Mouse (Mus musculus): Measurements from ENCODE around the gene Tppp. TPM values are rescaled to one million over a fixed set of nuclear protein-coding genes. Genes with fewer than 3 reads are reported as not detected.
"Not testable (repeated sequence)": the region's sequence is repeated elsewhere in the genome, so short reads cannot be mapped to it uniquely, and the experiment has no call there.

The Tppp gene
- 100 to 1,000 TPM; 230 to 250 TPM for total RNA-seq (2021)
- long read RNA-seq, experiment 1, full-length matches to known transcripts, result 151 of 282 reads
- long read RNA-seq, experiment 1, partial matches to known transcripts, result 12 of 282 reads
- long read RNA-seq, experiment 1, other reads (novel, unspliced or antisense), result 119 of 282 reads
- long read RNA-seq, experiment 2, full-length matches to known transcripts, result 125 of 217 reads
- long read RNA-seq, experiment 2, partial matches to known transcripts, result 14 of 217 reads
- long read RNA-seq, experiment 2, other reads (novel, unspliced or antisense), result 78 of 217 reads

- intact Hi-C loops (cut with DNase I), result no loop called here
- peak; percentile 94 to 95 for DNase-seq (ENCODE audit: low spot score in 2 of 2)
Observed at GRCm38 (mm10) chr13:74008948-74009718, at the start of gene Tppp. Gene Tppp (plus strand): TSS chr13:74009407.

GRCm38 (mm10) chr13:73960117-73960652, 49.0 kb upstream of the Tppp start:
- intact Hi-C loops (cut with DNase I), result no loop called here
- DNase-seq (ENCODE audit: low spot score in 2 of 2), result peak in 1 of 2 experiments; percentile 37

- peak in 1 of 2 experiments; percentile 30 for DNase-seq (ENCODE audit: low spot score in 2 of 2)
- intact Hi-C loops (cut with DNase I), result no loop called here
Observed at GRCm38 (mm10) chr13:73961177-73961576, 48.0 kb upstream of the Tppp start.

- intact Hi-C loops (cut with DNase I), result no loop called here
- DNase-seq (ENCODE audit: low spot score in 2 of 2), result no peak
Observed at GRCm38 (mm10) chr13:73963551-73963950, 45.7 kb upstream of the Tppp start, which contains the start of gene Zdhhc11. Gene Zdhhc11 (plus strand): TSS chr13:73963851.

- intact Hi-C loops (cut with DNase I), result loop anchor here (2.0 to 10.0 kb wide), 3 partner anchors 56 to 332 kb away; no protein-coding TSS in a partner anchor
- peak; percentile 73 to 77 for DNase-seq (ENCODE audit: low spot score in 2 of 2)
Observed at GRCm38 (mm10) chr13:73970545-73971448, 38.4 kb upstream of the Tppp start.

- no peak for DNase-seq (ENCODE audit: low spot score in 2 of 2)
- intact Hi-C loops (cut with DNase I), result loop anchor here (5.0 to 10.0 kb wide), 2 partner anchors 190 to 328 kb away; no protein-coding TSS in a partner anchor
Observed at GRCm38 (mm10) chr13:73974523-73974922, 34.7 kb upstream of the Tppp start.

GRCm38 (mm10) chr13:73976935-73977334, 32.3 kb upstream of the Tppp start:
- DNase-seq (ENCODE audit: low spot score in 2 of 2), result no peak
- intact Hi-C loops (cut with DNase I), result loop anchor here (10.0 kb wide), 1 partner anchor 188 kb away; no protein-coding TSS in a partner anchor

- DNase-seq (ENCODE audit: low spot score in 2 of 2), result no peak
- intact Hi-C loops (cut with DNase I), result no loop called here
Observed at GRCm38 (mm10) chr13:73990325-73990724, 18.9 kb upstream of the Tppp start.

- DNase-seq (ENCODE audit: low spot score in 2 of 2), result no peak
- intact Hi-C loops (cut with DNase I), result no loop called here
Observed at GRCm38 (mm10) chr13:73990761-73991160, 18.4 kb upstream of the Tppp start.

GRCm38 (mm10) chr13:73991267-73991666, 17.9 kb upstream of the Tppp start:
- DNase-seq (ENCODE audit: low spot score in 2 of 2), result no peak
- intact Hi-C loops (cut with DNase I), result no loop called here

- intact Hi-C loops (cut with DNase I), result no loop called here
- no peak for DNase-seq (ENCODE audit: low spot score in 2 of 2)
Observed at GRCm38 (mm10) chr13:73996456-73996855, 12.8 kb upstream of the Tppp start.

- no peak for DNase-seq (ENCODE audit: low spot score in 2 of 2)
- intact Hi-C loops (cut with DNase I), result no loop called here
Observed at GRCm38 (mm10) chr13:74000519-74000918, 8.7 kb upstream of the Tppp start.

GRCm38 (mm10) chr13:74000961-74001360, 8.2 kb upstream of the Tppp start:
- DNase-seq (ENCODE audit: low spot score in 2 of 2), result no peak
- intact Hi-C loops (cut with DNase I), result no loop called here

- DNase-seq (ENCODE audit: low spot score in 2 of 2), result no peak
- intact Hi-C loops (cut with DNase I), result no loop called here
Observed at GRCm38 (mm10) chr13:74001492-74001891, 7.7 kb upstream of the Tppp start.

GRCm38 (mm10) chr13:74006881-74007280, 2.3 kb upstream of the Tppp start:
- intact Hi-C loops (cut with DNase I), result not testable (repeated sequence)

GRCm38 (mm10) chr13:74008216-74008615, 991 bp upstream of the Tppp start:
- intact Hi-C loops (cut with DNase I); DNase-seq (ENCODE audit: low spot score in 2 of 2): not testable (repeated sequence)

More at GRCm38 (mm10) chr13:74006881-74007280, 2.3 kb upstream of the Tppp start:
- DNase-seq (ENCODE audit: low spot score in 2 of 2), result not testable (repeated sequence)

- peak; percentile 87 to 89 for DNase-seq (ENCODE audit: low spot score in 2 of 2)
- intact Hi-C loops (cut with DNase I), result no loop called here
Observed at GRCm38 (mm10) chr13:74009791-74010614, 796 bp downstream of the Tppp start.

- DNase-seq (ENCODE audit: low spot score in 2 of 2), result peak; percentile 66 to 70
- intact Hi-C loops (cut with DNase I), result no loop called here
Observed at GRCm38 (mm10) chr13:74010678-74011077, 1.5 kb downstream of the Tppp start.
